Mouse (Mus musculus) heart, adult 9 months (tissue): ENCODE measurements around the gene Spata48.

Experiments used
- DNase-seq, 2 experiments: peaks; one replicate each; pipeline ENCODE4 v3.0.0; 2022; ENCODE audit warnings: low spot score in 2 of 2

Spata48 gene

GRCm38 (mm10) chr11:11536295-11536694 lies 74.4 kb downstream of the Spata48 start:
- DNase-seq: no peak

GRCm38 (mm10) chr11:11545948-11546347 lies 84.1 kb downstream of the Spata48 start:
- no peak for DNase-seq

- DNase-seq: no peak
These were observed 85.1 kb downstream of the Spata48 start for GRCm38 (mm10) chr11:11546903-11547511.

GRCm38 (mm10) chr11:11547597-11548240 lies 85.8 kb downstream of the Spata48 start:
- DNase-seq: no peak

DNA sequence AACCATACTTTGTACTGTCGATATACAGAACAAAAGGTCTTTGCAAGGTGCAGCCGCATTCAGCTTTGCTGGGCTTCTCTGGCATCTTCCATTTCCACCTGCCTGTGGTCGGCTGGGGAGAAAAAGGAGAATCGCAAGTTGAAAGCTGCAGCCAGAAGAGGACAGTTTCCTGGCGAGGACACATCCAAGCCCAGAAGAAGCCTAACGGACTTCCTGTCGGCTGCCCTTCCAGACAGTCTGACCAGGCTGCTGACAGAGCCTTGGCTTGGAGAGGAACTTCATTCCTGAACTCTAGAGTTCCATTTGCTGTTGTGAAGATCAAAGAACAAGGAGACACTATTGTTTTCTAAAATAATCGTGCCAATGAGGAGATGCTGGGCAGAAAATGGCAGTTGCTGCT lies 93.7 kb downstream of the Spata48 start:
- DNase-seq: no peak

DNA sequence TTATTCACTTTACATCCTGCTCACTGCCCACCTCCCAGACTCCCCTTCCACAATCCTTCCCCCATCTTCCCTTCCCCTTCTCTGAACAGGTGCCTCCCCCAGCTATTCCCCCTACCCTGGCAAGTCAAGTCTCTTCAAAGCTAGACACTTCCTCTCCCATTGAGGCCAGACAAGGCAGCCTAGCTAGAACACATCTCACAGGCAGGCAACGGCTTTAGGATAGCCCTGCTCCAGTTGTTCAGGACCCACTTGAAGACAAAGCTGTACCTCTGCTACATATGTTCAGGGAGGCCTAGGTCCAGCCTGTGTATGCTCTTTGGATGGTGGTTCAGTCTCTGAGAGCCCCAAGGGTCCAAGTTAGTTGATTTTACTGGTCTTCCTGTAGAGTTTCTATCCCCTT lies 94.3 kb downstream of the Spata48 start:
- no peak for DNase-seq

DNA sequence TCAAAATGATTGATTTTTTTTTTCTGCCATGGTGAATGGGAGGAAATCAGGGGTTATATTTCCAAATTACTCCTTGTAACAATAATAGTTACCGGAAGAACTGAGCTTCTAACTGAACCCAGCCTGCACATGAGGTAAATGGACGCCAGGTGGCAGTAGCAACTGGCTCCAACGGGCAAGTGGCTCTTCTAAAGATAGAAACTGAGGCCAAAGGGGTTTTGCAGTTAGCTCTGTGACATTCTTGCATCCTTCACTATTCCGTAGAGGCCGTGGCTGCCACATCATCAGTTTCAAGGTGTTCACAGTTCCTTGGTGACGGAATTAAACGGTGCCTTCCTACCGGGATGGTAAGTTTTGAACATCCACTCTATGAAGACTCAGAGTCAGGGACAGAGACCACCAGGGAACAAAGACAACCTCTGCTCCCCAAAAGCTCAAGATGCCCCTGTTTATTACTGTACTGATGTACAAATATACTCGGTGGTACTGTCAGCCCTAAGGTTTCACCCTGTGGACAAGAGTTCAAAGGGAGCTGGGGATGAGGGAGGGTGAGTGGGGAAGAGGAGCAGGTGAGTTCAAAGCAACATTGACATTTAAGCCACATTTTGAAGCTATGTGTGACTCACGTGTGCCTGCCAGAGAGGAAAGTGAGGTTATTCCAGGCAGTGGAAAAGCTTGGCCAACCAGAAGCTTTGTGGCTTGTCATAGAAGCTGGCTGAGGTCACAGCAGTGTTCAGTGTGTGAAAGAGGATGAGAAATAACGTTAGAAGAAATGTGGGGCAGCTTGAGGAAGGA lies 95.5 kb downstream of the Spata48 start:
- peak; percentile 7 to 22 for DNase-seq

GRCm38 (mm10) chr11:11558662-11559061 lies 96.8 kb downstream of the Spata48 start:
- peak in 1 of 2 experiments; percentile 27 for DNase-seq

- DNase-seq: no peak
These were observed 97.3 kb downstream of the Spata48 start for GRCm38 (mm10) chr11:11559099-11559686.

DNA sequence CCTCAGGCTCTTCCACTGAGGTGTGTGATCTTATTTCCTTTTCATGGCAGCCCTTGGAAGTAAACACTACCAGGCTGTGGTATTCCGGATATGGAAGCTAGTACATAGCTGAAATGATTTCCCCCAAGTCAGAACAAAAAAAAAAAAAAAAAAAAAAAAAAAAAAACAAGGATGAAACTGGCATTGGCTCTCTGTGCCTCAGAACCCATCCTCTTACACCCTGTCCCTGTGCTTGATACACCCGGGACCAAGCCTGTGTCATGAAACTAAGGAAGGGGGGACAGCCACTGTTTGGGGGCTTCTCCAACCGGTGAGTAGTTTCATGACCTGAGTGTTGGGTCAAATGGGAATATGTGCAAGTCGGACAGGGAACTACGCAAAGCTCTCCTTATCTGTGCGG lies 99.2 kb downstream of the Spata48 start:
- DNase-seq: no peak

DNA sequence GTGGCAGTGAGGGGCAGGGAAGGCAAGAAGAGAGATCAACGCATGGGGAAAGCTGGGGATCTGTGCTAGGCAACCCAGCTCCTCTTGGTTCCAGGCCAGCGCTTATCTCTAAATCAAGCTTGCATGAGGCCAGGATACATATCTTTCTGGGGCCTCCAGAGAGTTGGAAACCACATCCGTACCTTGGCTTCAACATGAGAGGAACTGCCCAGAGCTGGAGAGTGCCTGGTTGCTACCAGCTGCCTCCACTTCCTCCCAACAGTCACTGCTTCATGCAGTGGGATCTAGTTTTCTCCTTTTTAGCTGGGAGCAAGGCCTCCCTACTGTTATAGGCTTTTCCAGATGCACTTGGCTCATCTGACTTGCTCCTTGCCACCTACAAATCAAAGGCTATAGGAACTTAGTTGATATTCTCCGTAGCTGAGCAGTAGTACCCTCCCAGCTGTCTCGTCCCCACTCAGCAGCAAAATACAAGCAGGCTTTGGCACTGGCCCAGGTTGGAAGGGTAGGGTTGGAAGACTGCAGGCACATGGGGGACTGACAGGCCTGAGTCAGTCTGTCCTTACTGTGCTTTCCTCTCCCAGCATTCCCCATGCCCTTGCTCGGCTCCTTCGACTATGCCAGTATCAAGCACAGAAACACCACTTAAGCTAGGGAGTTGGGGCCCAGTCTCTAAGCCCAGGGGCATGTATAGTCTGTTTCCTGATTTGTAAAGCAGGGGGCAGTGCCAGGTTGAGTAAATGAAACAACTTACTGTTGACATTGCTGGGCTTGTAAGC lies 102.6 kb downstream of the Spata48 start:
- peak; percentile 15 to 52 for DNase-seq
